Mouse (Mus musculus) ES-Bruce4 (cell line): ENCODE data around the gene Chadl. TPM values are rescaled to one million over a fixed set of nuclear protein-coding genes. Genes with fewer than 3 reads are reported as not detected.
"Not testable (repeated sequence)": the region's sequence is repeated elsewhere in the genome, so short reads cannot be mapped to it uniquely, and the experiment has no call there.

Source experiments
- H3K27ac ChIP-seq: 2 replicates; pipeline ENCODE4 v1.5.1; 2012; ENCODE audit warnings: low read length, inconsistent platforms; ENCODE audit not compliant: insufficient read depth
- H3K27me3 ChIP-seq: 2 replicates; pipeline ENCODE4 v1.6.1; 2012; ENCODE audit warnings: mild to moderate bottlenecking, low read length, inconsistent platforms; ENCODE audit not compliant: control insufficient read depth, poor library complexity, insufficient read depth, severe bottlenecking
- H3K36me3 ChIP-seq: 2 replicates; pipeline ENCODE4 v1.6.1; 2012; ENCODE audit warnings: inconsistent platforms, mild to moderate bottlenecking, low read length, moderate library complexity; ENCODE audit not compliant: control insufficient read depth, poor library complexity, insufficient read depth, severe bottlenecking
- H3K4me1 ChIP-seq: one replicate; pipeline ENCODE4 v1.8.1; 2011; ENCODE audit warnings: low read length; ENCODE audit not compliant: control insufficient read depth, insufficient read depth
- H3K4me3 ChIP-seq: 2 replicates; pipeline ENCODE4 v1.5.1; 2011; ENCODE audit warnings: low read depth, mild to moderate bottlenecking, low read length
- H3K9ac ChIP-seq: 2 replicates; pipeline ENCODE4 v1.6.1; 2012; ENCODE audit warnings: low read depth, mild to moderate bottlenecking, inconsistent platforms; ENCODE audit not compliant: poor library complexity, severe bottlenecking
- H3K9me3 ChIP-seq: replicated peaks from 2 replicates; pipeline ENCODE4 v1.6.1; 2012; ENCODE audit warnings: mild to moderate bottlenecking, low read length, inconsistent platforms; ENCODE audit not compliant: control insufficient read depth, poor library complexity, insufficient read depth, severe bottlenecking
- CTCF ChIP-seq: IDR thresholded peaks from one replicate; pipeline ENCODE4 v1.8.1; 2011; ENCODE audit warnings: low read depth, low read length
- EP300 ChIP-seq: IDR thresholded peaks from 2 replicates; pipeline ENCODE4 v1.6.1; 2011; ENCODE audit warnings: low read depth, low read length; ENCODE audit not compliant: insufficient read depth
- POLR2A ChIP-seq: IDR thresholded peaks from one replicate; pipeline ENCODE4 v1.8.1; 2011; ENCODE audit warnings: low read length; ENCODE audit not compliant: insufficient read depth
- polyA plus RNA-seq: library from polyadenylated mRNA; stranded (reverse); fragments of >200 nt; gene quantifications from 2 replicates; pipeline ENCODE4 v1.2.4, GENCODE M21; 2011; ENCODE audit warnings: low read depth; ENCODE audit not compliant: missing spikeins, insufficient read depth, insufficient read length

Chadl gene
- 1.0 and 1.1 TPM in 2 replicates for polyA plus RNA-seq

DNA sequence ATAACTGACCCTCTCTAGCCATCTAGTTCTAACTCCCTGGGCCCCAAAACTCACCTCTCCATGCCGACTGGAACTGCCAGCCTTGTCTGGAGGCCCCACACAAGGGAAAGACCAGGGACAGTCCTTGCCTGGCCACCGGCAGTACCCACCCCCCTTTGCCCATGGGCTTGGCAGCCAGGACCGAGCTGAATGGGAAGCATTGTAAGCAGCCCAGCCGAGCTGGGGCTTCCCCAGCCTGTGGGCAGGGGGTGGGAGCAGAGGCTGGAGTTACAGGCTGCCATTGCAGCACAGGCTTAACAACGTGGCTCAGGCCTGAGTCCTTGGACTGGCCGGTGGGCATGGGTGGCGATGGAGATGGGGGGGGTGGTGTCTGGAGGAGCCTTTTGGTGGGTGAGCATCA is at the start of gene Chadl:
TSS of gene Chadl (minus strand) at position 113 of the 400 bp plus-strand sequence.
- H3K9ac ChIP-seq, result no peak within 1 kb of the TSS
- no peaks in the 10 kb centered on the region for H3K36me3 ChIP-seq
- no peaks in the 10 kb centered on the region for H3K27me3 ChIP-seq
- H3K4me1 ChIP-seq, result no peaks in the 10 kb centered on the region
- TF ChIP-seq POLR2A, result no peak
- H3K9me3 ChIP-seq, result no peaks in the 10 kb centered on the region
- no peak within 1 kb of the TSS for H3K4me3 ChIP-seq
- no peak within 1 kb of the TSS for H3K27ac ChIP-seq

DNA sequence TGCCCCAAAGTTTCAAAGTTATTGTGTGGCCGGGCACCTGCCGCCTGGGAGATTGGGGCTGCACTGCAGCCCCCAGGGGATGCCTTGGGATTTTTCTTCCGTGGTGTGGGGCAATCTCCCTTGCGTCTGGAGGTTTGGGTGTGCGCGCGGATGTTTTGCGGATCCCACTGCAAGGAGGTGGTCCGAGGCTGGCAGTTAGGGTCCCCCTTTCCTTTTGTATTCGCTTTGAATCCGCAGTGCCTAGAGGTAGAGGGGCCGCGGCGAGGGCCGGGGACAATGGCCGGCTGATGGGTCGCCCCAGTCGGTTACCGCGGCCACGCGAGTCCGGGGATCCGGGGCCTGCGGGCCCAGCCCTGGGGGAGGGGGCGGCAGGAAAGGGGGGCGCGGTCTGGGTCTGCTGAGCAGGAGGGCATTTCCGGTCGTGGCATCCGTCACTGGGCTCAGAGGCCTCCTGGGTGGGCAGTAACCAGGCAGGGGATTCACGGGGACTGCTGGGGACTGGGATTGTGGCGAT is 48.6 kb upstream of the Chadl start:
- Histone ChIP-seq H3K9me3 (no peaks in the 10 kb centered on the region), H3K36me3 (no peaks in the 10 kb centered on the region), H3K4me1 (no peaks in the 10 kb centered on the region), H3K27me3 (no peaks in the 10 kb centered on the region), H3K9ac (peak overlapping the region; percentile 98), H3K4me3 (peak overlapping the region; percentile 91), H3K27ac (no peak overlapping the region)
- TF ChIP-seq EP300 (no peak), POLR2A (no peak), CTCF (no peak)

DNA sequence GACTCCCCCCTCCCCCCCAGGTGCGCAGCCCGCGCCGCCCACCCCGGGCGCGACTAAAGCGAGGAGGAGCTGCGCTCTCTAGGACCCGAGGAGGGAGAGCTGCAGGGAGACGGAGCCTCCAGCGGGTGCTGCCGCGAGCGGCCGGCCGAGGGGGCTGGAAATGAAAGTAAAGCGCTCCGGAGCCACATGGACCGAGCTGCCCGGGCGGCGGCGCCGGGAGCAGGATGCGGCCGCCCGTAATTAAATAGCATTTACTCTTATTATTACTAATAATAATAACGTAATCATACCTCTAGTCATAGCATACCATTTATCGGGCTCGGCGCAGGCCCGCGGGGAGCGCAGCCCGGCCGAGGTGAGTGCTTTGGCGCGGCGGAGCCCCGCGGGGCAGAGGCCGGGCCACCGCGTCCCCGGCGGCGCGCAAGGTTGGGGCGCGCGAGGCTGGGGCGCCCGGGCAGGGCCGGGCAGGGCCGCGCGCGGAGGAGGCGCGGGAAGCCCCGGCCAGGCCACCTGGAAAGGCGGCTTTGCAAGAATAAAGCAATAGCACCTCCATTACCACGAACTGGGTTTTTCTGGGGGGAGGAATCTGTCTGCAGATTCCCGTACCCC is 48.0 kb upstream of the Chadl start, which contains the start of the genes Zc3h7b and Rangap1:
TSS of gene Zc3h7b (plus strand) at position 66 of the 609 bp plus-strand sequence.
TSS of gene Rangap1 (minus strand) at position 539 of the 609 bp plus-strand sequence.
- Histone ChIP-seq H3K36me3 (no peaks in the 10 kb centered on the region), H3K4me3 (peak within 1 kb of the TSS; percentile 91), H3K27me3 (no peaks in the 10 kb centered on the region)

DNA sequence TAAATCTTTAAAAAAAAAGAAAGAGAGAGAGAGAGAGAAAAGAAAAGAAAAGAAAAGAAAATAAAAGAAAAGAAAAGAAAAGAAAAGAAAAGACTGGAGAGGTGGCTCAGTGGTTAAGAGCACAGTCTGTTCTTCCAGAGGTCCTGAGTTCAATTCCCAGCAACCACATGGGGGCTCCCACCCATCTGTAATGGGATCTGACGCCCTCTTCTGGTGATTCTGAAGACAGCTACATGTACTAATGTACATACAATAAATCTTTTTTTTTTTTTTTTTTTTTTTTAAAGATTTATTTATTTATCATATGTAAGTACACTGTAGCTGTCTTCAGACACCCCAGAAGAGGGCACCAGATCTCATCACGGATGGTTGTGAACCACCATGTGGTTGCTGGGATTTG is 45.3 kb upstream of the Chadl start:
- not testable (repeated sequence) for H3K4me1 ChIP-seq, H3K4me3 ChIP-seq, H3K36me3 ChIP-seq, H3K9ac ChIP-seq, H3K9me3 ChIP-seq, H3K27me3 ChIP-seq, H3K27ac ChIP-seq
- TF ChIP-seq CTCF, result peak; percentile 20

More for the DNA sequence above, 48.0 kb upstream of the Chadl start, which contains the start of the genes Zc3h7b and Rangap1:
- Histone ChIP-seq H3K9me3 (no peaks in the 10 kb centered on the region), H3K27ac (peak within 1 kb of the TSS; percentile 55), H3K4me1 (no peaks in the 10 kb centered on the region), H3K9ac (peak within 1 kb of the TSS; percentile 98)
- TF ChIP-seq POLR2A (no peak), CTCF (no peak), EP300 (no peak)

DNA sequence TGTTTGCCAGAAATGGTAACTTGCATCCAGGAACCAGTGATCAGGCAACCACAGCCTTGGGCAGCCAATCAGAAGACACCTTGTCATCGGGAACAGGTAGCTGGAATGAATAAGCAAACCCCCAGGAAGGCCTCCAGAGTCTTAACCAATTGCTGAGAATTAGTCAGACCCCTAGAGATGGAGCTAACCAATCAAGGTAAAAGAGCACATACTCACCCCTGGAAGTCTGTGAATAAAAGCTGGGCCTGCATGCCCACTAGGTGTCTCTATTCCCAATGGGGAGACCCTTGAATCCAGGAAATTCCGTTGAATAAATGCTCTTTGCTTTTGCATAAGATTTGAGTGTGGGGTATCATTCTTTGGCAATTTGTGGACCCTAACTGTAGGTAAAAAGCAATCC is 42.8 kb upstream of the Chadl start:
- H3K27me3 ChIP-seq, result no peaks in the 10 kb centered on the region
- no peak overlapping the region for H3K4me3 ChIP-seq
- H3K27ac ChIP-seq, result no peak overlapping the region
- H3K9me3 ChIP-seq, result no peaks in the 10 kb centered on the region
- H3K4me1 ChIP-seq, result no peaks in the 10 kb centered on the region
- H3K9ac ChIP-seq, result no peak overlapping the region
- TF ChIP-seq POLR2A (no peak), EP300 (no peak), CTCF (no peak)
- H3K36me3 ChIP-seq, result no peaks in the 10 kb centered on the region

DNA sequence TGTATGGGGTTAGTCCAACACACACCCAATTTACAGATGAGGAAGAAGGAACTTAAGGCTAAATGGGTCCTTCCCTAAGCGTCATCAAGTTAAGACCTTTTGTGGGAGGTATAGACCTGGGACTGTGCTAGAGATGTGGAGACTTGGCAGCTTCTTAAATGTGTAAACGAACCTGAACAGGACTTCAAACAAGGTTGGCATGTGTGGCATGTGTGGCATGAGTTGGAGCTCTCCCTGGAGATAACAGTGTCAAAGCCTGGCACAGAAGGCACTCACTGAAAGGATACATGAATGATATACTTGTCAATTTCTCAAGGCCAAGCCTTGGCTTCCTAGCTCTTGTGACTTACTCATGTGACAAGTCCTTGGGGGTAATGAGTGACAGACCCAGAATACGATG is 42.2 kb upstream of the Chadl start:
- H3K9me3 ChIP-seq, result no peaks in the 10 kb centered on the region
- no peak overlapping the region for H3K27ac ChIP-seq
- no peaks in the 10 kb centered on the region for H3K4me1 ChIP-seq
- no peaks in the 10 kb centered on the region for H3K36me3 ChIP-seq
- no peaks in the 10 kb centered on the region for H3K27me3 ChIP-seq
- H3K9ac ChIP-seq, result no peak overlapping the region
- TF ChIP-seq EP300 (no peak), CTCF (no peak), POLR2A (no peak)
- H3K4me3 ChIP-seq, result no peak overlapping the region
